Mouse (Mus musculus) ES-Bruce4 (cell line): ENCODE results near the gene Fli1.

Experiments
- CTCF ChIP-seq: IDR thresholded peaks from one replicate; pipeline ENCODE4 v1.8.1; 2011; ENCODE audit warnings: low read depth, low read length
- EP300 ChIP-seq: IDR thresholded peaks from 2 replicates; pipeline ENCODE4 v1.6.1; 2011; ENCODE audit warnings: low read depth, low read length; ENCODE audit not compliant: insufficient read depth
- POLR2A ChIP-seq: IDR thresholded peaks from one replicate; pipeline ENCODE4 v1.8.1; 2011; ENCODE audit warnings: low read length; ENCODE audit not compliant: insufficient read depth

GRCm38 (mm10) chr9:32493588-32494423, 48.9 kb downstream of the Fli1 start:
- TF ChIP-seq CTCF (no peak), POLR2A (no peak), EP300 (no peak)
